Mouse (Mus musculus): Measurements from ENCODE around the gene Hba-a2. TPM values are rescaled to one million over a fixed set of nuclear protein-coding genes. Genes with fewer than 3 reads are reported as not detected.
A peak's percentile ranks its signal among the peaks of the same experiment; 100 is the strongest.

Gene Hba-a2
- polyA plus RNA-seq, 1 experiment from 2014 or later, result 3,755 TPM

- Histone ChIP-seq H3K27me3 (replicated peaks; ENCODE audit: low read depth, poor library complexity, severe bottlenecking) (peaks cover 29% of the 10 kb centered on the region), H3K9me3 (no peaks in the 10 kb centered on the region), H3K36me3 (replicated peaks) (no peaks in the 10 kb centered on the region), H3K4me1 (no peaks in the 10 kb centered on the region), H3K27ac (replicated peaks) (no peak overlapping the region), H3K4me3 (no peak overlapping the region)
- 47% methylated on average over 2 of the region's 2 CpGs for WGBS
- no peak for DNase-seq (ENCODE audit: low spot score)
These were observed 6.6 kb downstream of the Hba-a2 start for GRCm38 (mm10) chr11:32302824-32303419.

- no peak overlapping the region for H3K4me3 ChIP-seq
- no peaks in the 10 kb centered on the region for H3K9me3 ChIP-seq
- no peak for DNase-seq (ENCODE audit: low spot score)
- H3K36me3 ChIP-seq (replicated peaks), result no peaks in the 10 kb centered on the region
- H3K27me3 ChIP-seq (replicated peaks; ENCODE audit: low read depth, poor library complexity, severe bottlenecking), result peaks cover 29% of the 10 kb centered on the region
- no peak overlapping the region for H3K27ac ChIP-seq (replicated peaks)
- H3K4me1 ChIP-seq, result no peaks in the 10 kb centered on the region
- WGBS, result 87% methylated on average over 1 of the region's 1 CpGs
These were observed 7.2 kb downstream of the Hba-a2 start for GRCm38 (mm10) chr11:32303455-32303854.

GRCm38 (mm10) chr11:32307006-32307405 lies 10.7 kb downstream of the Hba-a2 start:
- Histone ChIP-seq H3K27ac (replicated peaks) (no peak overlapping the region), H3K4me1 (0 out of 2 replicates have a peak, but pooled peaks cover 3% of the 10 kb centered on the region), H3K36me3 (replicated peaks) (no peaks in the 10 kb centered on the region), H3K9me3 (no peaks in the 10 kb centered on the region), H3K4me3 (no peak overlapping the region), H3K27me3 (replicated peaks; ENCODE audit: low read depth, poor library complexity, severe bottlenecking) (peaks cover 12% of the 10 kb centered on the region)
- 84% methylated on average over 1 of the region's 1 CpGs for WGBS
- no peak for DNase-seq (ENCODE audit: low spot score)

- Histone ChIP-seq H3K27me3 (replicated peaks; ENCODE audit: low read depth, poor library complexity, severe bottlenecking) (no peaks in the 10 kb centered on the region), H3K36me3 (replicated peaks) (no peaks in the 10 kb centered on the region), H3K9me3 (no peaks in the 10 kb centered on the region), H3K4me1 (0 out of 2 replicates have a peak, but pooled peaks cover 3% of the 10 kb centered on the region), H3K4me3 (no peak overlapping the region), H3K27ac (replicated peaks) (no peak overlapping the region)
- 57% methylated on average over 4 of the region's 4 CpGs for WGBS
- DNase-seq (ENCODE audit: low spot score), result no peak
These were observed 13.2 kb downstream of the Hba-a2 start for GRCm38 (mm10) chr11:32309446-32309845.

GRCm38 (mm10) chr11:32309928-32310327 lies 13.6 kb downstream of the Hba-a2 start:
- DNase-seq (ENCODE audit: low spot score), result no peak
- H3K27me3 ChIP-seq (replicated peaks; ENCODE audit: low read depth, poor library complexity, severe bottlenecking), result no peaks in the 10 kb centered on the region
- WGBS, result 60% methylated on average over 3 of the region's 3 CpGs

GRCm38 (mm10) chr11:32316009-32316408 lies 19.7 kb downstream of the Hba-a2 start:
- H3K9me3 ChIP-seq, result no peaks in the 10 kb centered on the region
- 78% methylated on average over 3 of the region's 3 CpGs for WGBS
- H3K27me3 ChIP-seq (replicated peaks; ENCODE audit: low read depth, poor library complexity, severe bottlenecking), result no peaks in the 10 kb centered on the region
- DNase-seq (ENCODE audit: low spot score), result no peak
- H3K36me3 ChIP-seq (replicated peaks), result no peaks in the 10 kb centered on the region
- no peak overlapping the region for H3K4me3 ChIP-seq
- no peak overlapping the region for H3K27ac ChIP-seq (replicated peaks)
- peaks cover 10% of the 10 kb centered on the region for H3K4me1 ChIP-seq

More at GRCm38 (mm10) chr11:32309928-32310327, 13.6 kb downstream of the Hba-a2 start:
- Histone ChIP-seq H3K9me3 (no peaks in the 10 kb centered on the region), H3K4me1 (0 out of 2 replicates have a peak, but pooled peaks cover 3% of the 10 kb centered on the region), H3K27ac (replicated peaks) (no peak overlapping the region), H3K4me3 (no peak overlapping the region), H3K36me3 (replicated peaks) (no peaks in the 10 kb centered on the region)

GRCm38 (mm10) chr11:32320507-32321195 lies 24.4 kb downstream of the Hba-a2 start:
- Histone ChIP-seq H3K9me3 (no peaks in the 10 kb centered on the region), H3K36me3 (replicated peaks) (no peaks in the 10 kb centered on the region), H3K4me1 (peaks cover 16% of the 10 kb centered on the region), H3K27me3 (replicated peaks; ENCODE audit: low read depth, poor library complexity, severe bottlenecking) (no peaks in the 10 kb centered on the region), H3K4me3 (no peak overlapping the region), H3K27ac (replicated peaks) (no peak overlapping the region)
- WGBS, result 66% methylated on average over 11 of the region's 11 CpGs
- DNase-seq (ENCODE audit: low spot score), result no peak

GRCm38 (mm10) chr11:32321196-32321565 lies 24.9 kb downstream of the Hba-a2 start:
- peaks cover 15% of the 10 kb centered on the region for H3K4me1 ChIP-seq
- H3K27me3 ChIP-seq (replicated peaks; ENCODE audit: low read depth, poor library complexity, severe bottlenecking), result no peaks in the 10 kb centered on the region
- H3K9me3 ChIP-seq, result no peaks in the 10 kb centered on the region
- peak; percentile 71 for DNase-seq (ENCODE audit: low spot score)
- no peaks in the 10 kb centered on the region for H3K36me3 ChIP-seq (replicated peaks)
- H3K4me3 ChIP-seq, result no peak overlapping the region
- WGBS, result 38% methylated on average over 8 of the region's 8 CpGs
- H3K27ac ChIP-seq (replicated peaks), result no peak overlapping the region

- Histone ChIP-seq H3K27me3 (replicated peaks; ENCODE audit: low read depth, poor library complexity, severe bottlenecking) (no peaks in the 10 kb centered on the region), H3K27ac (replicated peaks) (no peak overlapping the region; the same call in 1 of the 2 replicates), H3K4me3 (peak overlapping the region; percentile 33), H3K4me1 (peaks cover 12% of the 10 kb centered on the region), H3K36me3 (replicated peaks) (no peaks in the 10 kb centered on the region), H3K9me3 (no peaks in the 10 kb centered on the region)
- 11% methylated on average over 15 of the region's 15 CpGs for WGBS
- DNase-seq (ENCODE audit: low spot score), result peak; percentile 93
These were observed 28.3 kb downstream of the Hba-a2 start for GRCm38 (mm10) chr11:32324609-32325008.

GRCm38 (mm10) chr11:32331075-32331474 lies 34.8 kb downstream of the Hba-a2 start:
- Histone ChIP-seq H3K36me3 (replicated peaks) (no peaks in the 10 kb centered on the region), H3K4me3 (no peak overlapping the region), H3K4me1 (peaks cover 10% of the 10 kb centered on the region; the same call in 1 of the 2 replicates), H3K27ac (replicated peaks) (no peak overlapping the region), H3K27me3 (replicated peaks; ENCODE audit: low read depth, poor library complexity, severe bottlenecking) (no peaks in the 10 kb centered on the region), H3K9me3 (no peaks in the 10 kb centered on the region)
- DNase-seq (ENCODE audit: low spot score), result no peak
- WGBS, result 58% methylated on average over 6 of the region's 6 CpGs

- no peaks in the 10 kb centered on the region; the same call in 1 of the 2 replicates for H3K9me3 ChIP-seq
- 73% methylated on average over 5 of the region's 5 CpGs for WGBS
- H3K4me1 ChIP-seq, result peaks cover 10% of the 10 kb centered on the region; the same call in 1 of the 2 replicates
- H3K4me3 ChIP-seq, result no peak overlapping the region
- H3K27me3 ChIP-seq (replicated peaks; ENCODE audit: low read depth, poor library complexity, severe bottlenecking), result no peaks in the 10 kb centered on the region
- no peak overlapping the region for H3K27ac ChIP-seq (replicated peaks)
- DNase-seq (ENCODE audit: low spot score), result no peak
- no peaks in the 10 kb centered on the region for H3K36me3 ChIP-seq (replicated peaks)
These were observed 35.6 kb downstream of the Hba-a2 start for GRCm38 (mm10) chr11:32331861-32332260.

GRCm38 (mm10) chr11:32333235-32333634 lies 36.9 kb downstream of the Hba-a2 start:
- 81% methylated on average over 2 of the region's 2 CpGs for WGBS
- DNase-seq (ENCODE audit: low spot score), result no peak
- peaks cover 10% of the 10 kb centered on the region; the same call in 1 of the 2 replicates for H3K4me1 ChIP-seq

GRCm38 (mm10) chr11:32336435-32336907 lies 40.2 kb downstream of the Hba-a2 start:
- H3K27me3 ChIP-seq (replicated peaks; ENCODE audit: low read depth, poor library complexity, severe bottlenecking), result no peaks in the 10 kb centered on the region
- 86% methylated on average over 6 of the region's 6 CpGs for WGBS
- DNase-seq (ENCODE audit: low spot score), result no peak
- no peaks in the 10 kb centered on the region for H3K36me3 ChIP-seq (replicated peaks)
- no peaks in the 10 kb centered on the region; the same call in 1 of the 2 replicates for H3K9me3 ChIP-seq
- no peak overlapping the region for H3K4me3 ChIP-seq
- peaks cover 13% of the 10 kb centered on the region for H3K4me1 ChIP-seq
- no peak overlapping the region for H3K27ac ChIP-seq (replicated peaks)

More at GRCm38 (mm10) chr11:32333235-32333634, 36.9 kb downstream of the Hba-a2 start:
- Histone ChIP-seq H3K27me3 (replicated peaks; ENCODE audit: low read depth, poor library complexity, severe bottlenecking) (no peaks in the 10 kb centered on the region), H3K36me3 (replicated peaks) (no peaks in the 10 kb centered on the region), H3K4me3 (no peak overlapping the region), H3K9me3 (no peaks in the 10 kb centered on the region; the same call in 1 of the 2 replicates), H3K27ac (replicated peaks) (no peak overlapping the region)
